Mouse (Mus musculus) kidney, embryonic 14.5 days (tissue): ENCODE results near the gene Efcab10. TPM values are rescaled to one million over a fixed set of nuclear protein-coding genes. Genes with fewer than 3 reads are reported as not detected.

ENCODE experiments used
- ATAC-seq: fragments of 200-750 bp; cut with Nextera tagmentation; 2 replicates; pipeline ENCODE4 v1.8.0; 2017; ENCODE audit warnings: moderate number of reproducible peaks, mild to moderate bottlenecking, moderate TSS enrichment, moderate library complexity; ENCODE audit not compliant: low FRiP score, low TSS enrichment
- H3K27ac ChIP-seq: fragments of 300-500 bp; sonication (generic); 2 replicates; pipeline ENCODE4 v1.5.1; 2014; ENCODE audit warnings: low read depth, mild to moderate bottlenecking, low read length, moderate library complexity, mixed read lengths
- H3K27me3 ChIP-seq: fragments of 300-500 bp; sonication (generic); 2 replicates; pipeline ENCODE4 v1.6.1; 2014; ENCODE audit warnings: mild to moderate bottlenecking, low read length; ENCODE audit not compliant: control insufficient read depth, insufficient read depth
- H3K36me3 ChIP-seq: fragments of 300-500 bp; sonication (generic); 2 replicates; pipeline ENCODE4 v1.6.1; 2014; ENCODE audit warnings: low read length, mixed read lengths; ENCODE audit not compliant: control insufficient read depth, insufficient read depth
- H3K4me1 ChIP-seq: fragments of 300-500 bp; sonication (generic); 2 replicates; pipeline ENCODE4 v1.6.1; 2014; ENCODE audit warnings: low read length, mixed read lengths; ENCODE audit not compliant: control insufficient read depth, insufficient read depth
- H3K4me2 ChIP-seq: fragments of 300-500 bp; sonication (generic); replicated peaks from 2 replicates; pipeline ENCODE4 v1.6.1; 2014; ENCODE audit warnings: low read depth, mild to moderate bottlenecking, low read length
- H3K4me3 ChIP-seq: fragments of 300-500 bp; sonication (generic); 2 replicates; pipeline ENCODE4 v1.5.1; 2014; ENCODE audit warnings: mild to moderate bottlenecking, low read length
- H3K9ac ChIP-seq: fragments of 300-500 bp; sonication (generic); 2 replicates; pipeline ENCODE4 v1.6.1; 2014; ENCODE audit warnings: low read depth, mild to moderate bottlenecking, low read length, moderate library complexity
- H3K9me3 ChIP-seq: fragments of 300-500 bp; sonication (generic); 2 replicates; pipeline ENCODE4 v1.6.1; 2016; ENCODE audit warnings: low read length; ENCODE audit not compliant: control insufficient read depth
- WGBS: fragments of 180-500 bp; shearing (Covaris S2); extraction: QIAGEN DNeasy Blood & Tissue Kit; methylation state at CpG from one replicate; pipeline ENCODE4 v1.1.7; 2014; 5-methylcytosine and 5-hydroxymethylcytosine counted together
- polyA plus RNA-seq: library from polyadenylated mRNA; unstranded; fragments of >200 nt; fragmentation: Nextera tagmentation; extraction: Ambion mirVana; gene quantifications from 2 replicates; pipeline ENCODE4 v1.2.1, GENCODE M21; 2014

Gene Efcab10
- polyA plus RNA-seq, 1 experiment from 2014 or later, result not detected

GRCm38 (mm10) chr12:33364511-33364910 lies 30.1 kb upstream of the Efcab10 start:
- Histone ChIP-seq H3K9me3 (no peaks in the 10 kb centered on the region), H3K4me3 (no peak overlapping the region), H3K27me3 (no peaks in the 10 kb centered on the region), H3K27ac (no peak overlapping the region), H3K36me3 (peaks cover 1% of the 10 kb centered on the region; the same call in 1 of the 2 replicates), H3K9ac (no peak overlapping the region), H3K4me1 (no peaks in the 10 kb centered on the region), H3K4me2 (no peak overlapping the region)
- 74% methylated on average over 8 of the region's 8 CpGs for WGBS
- ATAC-seq, result no peak

GRCm38 (mm10) chr12:33365133-33365532 lies 29.5 kb upstream of the Efcab10 start:
- 94% methylated on average over 8 of the region's 8 CpGs for WGBS
- H3K4me2 ChIP-seq, result no peak overlapping the region

GRCm38 (mm10) chr12:33369555-33369954 lies 25.1 kb upstream of the Efcab10 start:
- Histone ChIP-seq H3K36me3 (no peaks in the 10 kb centered on the region), H3K4me1 (no peaks in the 10 kb centered on the region), H3K27me3 (no peaks in the 10 kb centered on the region), H3K4me2 (no peak overlapping the region), H3K27ac (no peak overlapping the region), H3K9ac (no peak overlapping the region), H3K9me3 (no peaks in the 10 kb centered on the region), H3K4me3 (no peak overlapping the region)
- ATAC-seq, result no peak
- 89% methylated on average over 3 of the region's 3 CpGs for WGBS

More at GRCm38 (mm10) chr12:33365133-33365532, 29.5 kb upstream of the Efcab10 start:
- H3K4me3 ChIP-seq, result no peak overlapping the region
- no peak overlapping the region for H3K27ac ChIP-seq
- H3K4me1 ChIP-seq, result no peaks in the 10 kb centered on the region
- no peaks in the 10 kb centered on the region for H3K36me3 ChIP-seq
- no peak overlapping the region for H3K9ac ChIP-seq
- no peak for ATAC-seq
- no peaks in the 10 kb centered on the region for H3K27me3 ChIP-seq
- no peaks in the 10 kb centered on the region for H3K9me3 ChIP-seq

GRCm38 (mm10) chr12:33379624-33380445 lies 14.8 kb upstream of the Efcab10 start:
- no peaks in the 10 kb centered on the region for H3K4me1 ChIP-seq
- H3K4me3 ChIP-seq, result peak overlapping the region; percentile 14; the same call in 1 of the 2 replicates
- no peak overlapping the region for H3K27ac ChIP-seq
- no peaks in the 10 kb centered on the region for H3K27me3 ChIP-seq
- no peak overlapping the region for H3K9ac ChIP-seq
- no peaks in the 10 kb centered on the region for H3K9me3 ChIP-seq
- 22% methylated on average over 22 of the region's 22 CpGs for WGBS
- peak overlapping the region; percentile 29 for H3K4me2 ChIP-seq
- peak; percentile 88 for ATAC-seq
- no peaks in the 10 kb centered on the region for H3K36me3 ChIP-seq

- H3K36me3 ChIP-seq, result no peaks in the 10 kb centered on the region
- no peak overlapping the region for H3K27ac ChIP-seq
- no peaks in the 10 kb centered on the region for H3K4me1 ChIP-seq
- ATAC-seq, result 0 out of 2 replicates have a peak, but pooled peaks have one; percentile 63
- no peaks in the 10 kb centered on the region for H3K27me3 ChIP-seq
- H3K9me3 ChIP-seq, result no peaks in the 10 kb centered on the region
- H3K4me3 ChIP-seq, result no peak overlapping the region
- H3K9ac ChIP-seq, result no peak overlapping the region
- WGBS, result 9% methylated on average over 5 of the region's 5 CpGs
- no peak overlapping the region for H3K4me2 ChIP-seq
Observed at GRCm38 (mm10) chr12:33388842-33389241, 5.8 kb upstream of the Efcab10 start.

GRCm38 (mm10) chr12:33390844-33391560 lies 3.7 kb upstream of the Efcab10 start:
- H3K4me3 ChIP-seq, result no peak overlapping the region
- no peak overlapping the region for H3K9ac ChIP-seq
- H3K4me1 ChIP-seq, result 0 out of 2 replicates have a peak, but pooled peaks cover 3% of the 10 kb centered on the region
- H3K4me2 ChIP-seq, result no peak overlapping the region
- H3K27ac ChIP-seq, result no peak overlapping the region
- H3K27me3 ChIP-seq, result no peaks in the 10 kb centered on the region
- WGBS, result 48% methylated on average over 2 of the region's 2 CpGs
- H3K36me3 ChIP-seq, result no peaks in the 10 kb centered on the region
- no peaks in the 10 kb centered on the region for H3K9me3 ChIP-seq
- ATAC-seq, result no peak

DNA sequence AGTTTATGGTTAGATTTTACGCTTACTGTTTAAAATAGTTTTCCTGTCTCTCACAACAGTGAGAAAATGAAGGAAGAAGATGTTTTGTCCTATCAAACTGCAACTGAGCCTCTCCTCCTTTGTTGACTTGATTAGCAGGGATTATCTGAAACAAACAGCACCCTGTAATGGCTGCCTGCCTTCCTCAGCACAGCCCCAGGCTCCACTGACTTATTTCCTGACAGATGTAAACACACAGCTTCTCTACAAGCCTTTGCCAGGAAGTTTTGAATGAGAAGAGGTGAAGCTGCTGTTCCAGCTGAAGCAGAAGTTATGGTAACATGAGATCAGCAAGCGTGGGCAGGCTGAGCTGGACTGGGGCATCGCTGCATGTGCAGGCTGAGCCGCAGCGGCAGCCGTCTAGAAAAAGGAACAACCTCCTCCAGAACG lies 8.6 kb downstream of the Efcab10 start:
- ATAC-seq, result peak; percentile 62; the same call in 1 of the 2 replicates
- Histone ChIP-seq H3K36me3 (no peaks in the 10 kb centered on the region), H3K9ac (no peak overlapping the region), H3K27me3 (no peaks in the 10 kb centered on the region), H3K4me1 (no peaks in the 10 kb centered on the region), H3K9me3 (no peaks in the 10 kb centered on the region), H3K4me3 (no peak overlapping the region), H3K27ac (no peak overlapping the region), H3K4me2 (no peak overlapping the region)
- WGBS, result 26% methylated on average over 7 of the region's 7 CpGs

- 72% methylated on average over 5 of the region's 5 CpGs for WGBS
- ATAC-seq, result no peak
Observed at GRCm38 (mm10) chr12:33404996-33405395, 10.3 kb downstream of the Efcab10 start.

More at GRCm38 (mm10) chr12:33404996-33405395, 10.3 kb downstream of the Efcab10 start:
- Histone ChIP-seq H3K27ac (no peak overlapping the region), H3K9ac (no peak overlapping the region), H3K4me1 (no peaks in the 10 kb centered on the region), H3K9me3 (no peaks in the 10 kb centered on the region), H3K27me3 (no peaks in the 10 kb centered on the region), H3K4me2 (no peak overlapping the region), H3K36me3 (no peaks in the 10 kb centered on the region), H3K4me3 (no peak overlapping the region)
